Mouse (Mus musculus): Measurements from ENCODE around the gene Cwf19l1.

DNA sequence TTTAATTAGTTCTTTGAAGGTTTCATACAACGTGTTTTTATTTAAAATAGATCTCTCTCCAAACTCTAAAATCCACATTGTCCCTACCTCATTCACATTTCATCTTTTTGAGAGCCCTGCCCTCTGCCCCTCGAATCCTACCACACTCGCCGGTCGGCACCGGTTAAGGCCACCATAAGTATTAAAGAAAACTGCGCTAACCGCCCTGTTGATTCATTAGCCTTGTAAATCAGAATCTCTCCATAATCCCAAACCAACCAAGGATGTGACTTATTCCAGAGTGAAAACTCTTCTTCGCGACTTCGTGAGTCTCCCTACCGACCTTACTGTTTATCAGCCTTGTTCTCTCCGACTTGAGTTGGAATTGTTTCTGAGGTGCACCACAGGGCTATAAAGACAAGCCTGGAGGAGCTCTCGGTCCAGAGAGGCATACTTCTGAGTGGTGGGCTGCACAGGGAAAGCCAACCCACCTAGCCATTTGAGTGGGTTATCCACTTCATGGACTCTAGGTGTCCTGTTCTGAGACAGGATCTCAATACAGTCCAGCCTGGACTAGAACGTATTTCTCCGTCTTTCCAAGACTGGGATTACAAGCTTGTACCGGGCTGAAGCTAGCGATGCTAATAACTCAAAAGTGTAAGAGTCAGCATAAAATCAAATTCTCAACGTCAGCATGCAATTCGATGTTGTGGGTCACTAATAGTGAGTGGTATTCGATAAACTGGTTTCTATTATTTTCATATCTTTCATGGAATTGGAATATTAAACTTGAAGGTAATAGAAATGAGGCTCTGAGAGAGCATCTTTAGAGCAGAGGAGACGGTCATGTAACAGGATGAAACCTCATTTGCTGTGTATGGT lies 27.8 kb downstream of the Cwf19l1 start:
- TF ChIP-seq POLR2A (IDR thresholded peaks at IDR 0.05; ENCODE audit: control insufficient read depth, extremely low read depth, insufficient read depth, low read length, poor library complexity) (no peak), CTCF (IDR thresholded peaks at IDR 0.05; ENCODE audit: borderline replicate concordance, control insufficient read depth, extremely low read depth, insufficient read depth, low read length, poor library complexity) (no peak)
